Mouse (Mus musculus): ENCODE results near the gene Kcnh2. TPM values are rescaled to one million over a fixed set of nuclear protein-coding genes. Genes with fewer than 3 reads are reported as not detected.
"Not testable (repeated sequence)": the region's sequence is repeated elsewhere in the genome, so short reads cannot be mapped to it uniquely, and the experiment has no call there.

Kcnh2 gene
- polyA plus RNA-seq (2014; fragmentation: Nextera tagmentation; extraction: Ambion mirVana) = 3.9 and 5.5 TPM in 2 replicates

DNA sequence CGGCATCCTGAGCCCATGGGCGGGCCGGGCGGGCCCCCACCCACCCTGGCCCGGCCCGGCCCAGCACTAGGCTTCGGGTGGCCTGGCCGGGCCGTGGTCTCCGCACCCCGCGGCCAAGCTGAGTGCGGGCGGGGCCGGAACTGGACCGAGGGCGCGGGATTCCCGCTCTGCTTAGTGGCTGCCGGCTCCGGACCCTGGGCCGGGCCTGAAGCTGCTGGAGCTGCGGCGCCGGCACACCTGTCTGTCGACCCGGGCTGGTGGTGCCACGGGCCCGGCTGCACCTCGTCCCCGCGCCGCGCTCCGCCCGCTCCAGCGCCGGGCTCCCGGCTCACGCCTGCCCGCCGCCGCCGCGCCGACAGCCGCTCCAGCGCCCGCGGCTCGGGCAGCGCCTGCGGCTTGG lies at the start of gene Kcnh2:
Gene Kcnh2, minus strand, starts transcription at position 327 of the 400 bp plus-strand sequence.
- Histone ChIP-seq H3K27me3 (ENCODE audit: insufficient read depth, low read length) (peaks cover 29% of the 10 kb centered on the region), H3K27ac (ENCODE audit: low read depth) (peak within 1 kb of the TSS; percentile 91), H3K4me3 (ENCODE audit: low read depth, low read length) (peak within 1 kb of the TSS; percentile 69), H3K36me3 (ENCODE audit: insufficient read depth) (no peaks in the 10 kb centered on the region), H3K4me1 (ENCODE audit: insufficient read depth) (peaks cover 39% of the 10 kb centered on the region), H3K4me2 (peak within 1 kb of the TSS; percentile 98), H3K9ac (peak within 1 kb of the TSS; percentile 68), H3K9me3 (ENCODE audit: low read depth, low read length) (no peaks in the 10 kb centered on the region)
- no peak for DNase-seq
- under 1% methylated on average over 30 of the region's 53 CpGs for WGBS
- peak; percentile 13 for ATAC-seq (ENCODE audit: insufficient read depth)
- TF ChIP-seq CTCF (IDR thresholded peaks at IDR 0.05; ENCODE audit: low read depth) = no peak

DNA sequence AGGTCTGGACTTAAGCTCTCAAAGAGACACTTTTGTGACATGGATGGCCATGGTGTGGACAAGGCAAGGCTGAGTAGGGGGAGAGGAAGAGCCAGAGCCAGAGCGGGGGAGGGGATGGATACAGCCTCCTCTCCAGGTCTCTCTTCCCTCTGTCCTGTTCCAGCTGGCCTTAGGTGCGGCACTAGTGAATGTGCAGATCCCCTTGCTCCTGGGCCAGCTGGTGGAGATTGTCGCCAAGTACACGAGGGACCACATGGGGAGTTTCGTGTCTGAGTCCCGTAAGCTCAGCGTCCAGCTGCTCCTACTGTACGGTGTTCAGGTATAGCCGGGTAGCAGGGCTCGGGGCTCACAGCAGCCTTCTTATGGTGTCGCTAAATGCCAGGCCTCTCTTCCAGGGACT lies 49.0 kb upstream of the Kcnh2 start:
- no peaks in the 10 kb centered on the region for H3K9me3 ChIP-seq (ENCODE audit: low read depth, low read length)
- H3K4me2 ChIP-seq = no peak overlapping the region
- DNase-seq (no peak), ATAC-seq (ENCODE audit: insufficient read depth) (no peak)
- no peak for TF ChIP-seq CTCF (IDR thresholded peaks at IDR 0.05; ENCODE audit: low read depth)
- H3K4me3 ChIP-seq (ENCODE audit: low read depth, low read length) = no peak overlapping the region
- no peak overlapping the region for H3K9ac ChIP-seq
- 88% methylated on average over 11 of the region's 11 CpGs for WGBS
- no peak overlapping the region for H3K27ac ChIP-seq (ENCODE audit: low read depth)
- H3K36me3 ChIP-seq (ENCODE audit: insufficient read depth) = peaks cover 24% of the 10 kb centered on the region; the same call in 1 of the 2 replicates
- no peaks in the 10 kb centered on the region for H3K4me1 ChIP-seq (ENCODE audit: insufficient read depth)
- no peaks in the 10 kb centered on the region for H3K27me3 ChIP-seq (ENCODE audit: insufficient read depth, low read length)

DNA sequence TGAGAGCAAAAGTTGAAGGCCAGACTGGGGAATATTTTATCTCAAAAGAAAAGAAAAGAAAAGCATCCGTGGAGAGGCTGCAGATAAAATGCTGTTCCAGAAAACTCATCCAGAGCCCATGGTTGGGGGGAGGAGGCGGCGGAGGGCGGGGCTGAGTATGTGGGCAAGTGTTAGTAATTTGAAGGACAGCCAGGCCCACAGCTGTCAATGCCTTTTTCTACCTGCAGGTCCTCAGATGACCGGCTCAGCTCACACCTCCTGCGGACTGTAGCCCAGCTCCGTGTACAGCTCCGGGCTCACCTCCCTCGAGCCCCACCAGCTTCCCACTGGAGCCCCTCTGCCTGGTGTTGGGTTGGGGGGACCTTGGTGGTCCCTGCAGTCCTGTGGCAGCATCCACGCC lies 48.3 kb upstream of the Kcnh2 start:
- no peak for TF ChIP-seq CTCF (IDR thresholded peaks at IDR 0.05; ENCODE audit: low read depth)
- H3K27ac ChIP-seq (ENCODE audit: low read depth) = no peak overlapping the region
- H3K9me3 ChIP-seq (ENCODE audit: low read depth, low read length) = no peaks in the 10 kb centered on the region
- H3K4me3 ChIP-seq (ENCODE audit: low read depth, low read length) = no peak overlapping the region
- H3K4me2 ChIP-seq = no peak overlapping the region
- no peaks in the 10 kb centered on the region for H3K4me1 ChIP-seq (ENCODE audit: insufficient read depth)
- WGBS = 70% methylated on average over 10 of the region's 10 CpGs
- no peak overlapping the region for H3K9ac ChIP-seq
- no peaks in the 10 kb centered on the region for H3K27me3 ChIP-seq (ENCODE audit: insufficient read depth, low read length)
- peaks cover 24% of the 10 kb centered on the region; the same call in 1 of the 2 replicates for H3K36me3 ChIP-seq (ENCODE audit: insufficient read depth)
- DNase-seq (no peak), ATAC-seq (ENCODE audit: insufficient read depth) (no peak)

DNA sequence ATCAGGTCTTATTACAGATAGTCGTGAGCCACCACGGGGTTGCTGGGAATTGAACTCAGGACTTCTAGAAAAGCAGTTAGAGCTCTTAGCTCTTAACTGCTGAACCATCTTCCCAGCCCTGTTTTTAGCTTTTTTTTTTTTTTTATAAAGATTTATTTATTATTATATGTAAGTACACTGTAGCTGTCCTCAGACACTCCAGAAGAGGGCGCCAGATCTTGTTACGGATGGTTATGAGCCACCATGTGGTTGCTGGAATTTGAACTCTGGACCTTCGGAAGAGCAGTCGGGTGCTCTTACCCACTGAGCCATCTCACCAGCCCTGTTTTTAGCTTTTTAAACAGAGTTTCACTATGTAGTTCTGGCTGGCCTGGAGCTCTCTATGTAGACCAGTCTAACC lies 44.9 kb upstream of the Kcnh2 start:
- not testable (repeated sequence) for H3K4me1 ChIP-seq (ENCODE audit: insufficient read depth); H3K27ac ChIP-seq (ENCODE audit: low read depth); H3K36me3 ChIP-seq (ENCODE audit: insufficient read depth); DNase-seq; H3K9me3 ChIP-seq (ENCODE audit: low read depth, low read length); H3K4me2 ChIP-seq; H3K27me3 ChIP-seq (ENCODE audit: insufficient read depth, low read length); H3K9ac ChIP-seq; H3K4me3 ChIP-seq (ENCODE audit: low read depth, low read length); ATAC-seq (ENCODE audit: insufficient read depth)
- WGBS = 92% methylated on average over 6 of the region's 6 CpGs

DNA sequence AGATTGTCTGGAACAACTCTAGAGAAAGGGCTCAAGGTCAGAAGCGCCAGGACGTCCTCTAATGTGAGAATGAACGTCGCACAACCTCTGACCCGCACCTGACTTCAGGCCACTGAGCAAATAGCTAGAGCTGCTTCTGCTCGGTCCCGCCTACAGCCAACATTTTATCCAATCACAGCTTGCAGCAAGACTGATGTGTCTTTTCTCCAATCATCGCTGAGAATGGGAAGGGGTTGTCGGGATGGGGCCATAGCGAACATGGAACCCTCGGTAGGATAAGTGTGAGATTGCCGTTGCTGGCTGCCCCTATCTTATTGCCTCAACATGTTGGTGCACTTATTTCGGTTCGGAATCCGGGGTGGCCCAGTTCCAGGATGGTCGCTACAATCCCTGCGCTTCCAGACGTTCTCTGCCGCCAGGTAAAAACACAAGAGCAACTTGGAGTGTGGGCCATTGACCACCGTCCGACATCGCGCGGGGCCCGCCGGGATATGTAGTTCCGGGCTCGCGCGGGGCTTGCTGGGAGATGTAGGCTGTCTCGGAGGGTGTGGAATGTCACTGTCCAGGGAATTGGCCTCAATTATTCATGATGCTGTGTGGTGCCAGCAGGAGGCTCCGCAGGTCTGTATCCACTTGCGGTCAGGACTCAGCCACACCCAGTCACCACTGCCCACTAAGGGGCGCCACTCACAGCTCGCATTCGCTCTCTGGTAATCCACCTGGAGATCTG lies 42.9 kb upstream of the Kcnh2 start:
- Histone ChIP-seq H3K4me3 (ENCODE audit: low read depth, low read length) (peak overlapping the region; percentile 54), H3K4me2 (peak overlapping the region; percentile 72), H3K36me3 (ENCODE audit: insufficient read depth) (no peaks in the 10 kb centered on the region), H3K9ac (peak overlapping the region; percentile 47), H3K4me1 (ENCODE audit: insufficient read depth) (no peaks in the 10 kb centered on the region), H3K9me3 (ENCODE audit: low read depth, low read length) (no peaks in the 10 kb centered on the region), H3K27ac (ENCODE audit: low read depth) (peak overlapping the region; percentile 65; the same call in 1 of the 2 replicates), H3K27me3 (ENCODE audit: insufficient read depth, low read length) (no peaks in the 10 kb centered on the region)
- peak; percentile 97 for DNase-seq
- WGBS = under 1% methylated on average over 36 of the region's 36 CpGs
- peak; percentile 98 for ATAC-seq (ENCODE audit: insufficient read depth)
- TF ChIP-seq CTCF (IDR thresholded peaks at IDR 0.05; ENCODE audit: low read depth) = peak; percentile 81

DNA sequence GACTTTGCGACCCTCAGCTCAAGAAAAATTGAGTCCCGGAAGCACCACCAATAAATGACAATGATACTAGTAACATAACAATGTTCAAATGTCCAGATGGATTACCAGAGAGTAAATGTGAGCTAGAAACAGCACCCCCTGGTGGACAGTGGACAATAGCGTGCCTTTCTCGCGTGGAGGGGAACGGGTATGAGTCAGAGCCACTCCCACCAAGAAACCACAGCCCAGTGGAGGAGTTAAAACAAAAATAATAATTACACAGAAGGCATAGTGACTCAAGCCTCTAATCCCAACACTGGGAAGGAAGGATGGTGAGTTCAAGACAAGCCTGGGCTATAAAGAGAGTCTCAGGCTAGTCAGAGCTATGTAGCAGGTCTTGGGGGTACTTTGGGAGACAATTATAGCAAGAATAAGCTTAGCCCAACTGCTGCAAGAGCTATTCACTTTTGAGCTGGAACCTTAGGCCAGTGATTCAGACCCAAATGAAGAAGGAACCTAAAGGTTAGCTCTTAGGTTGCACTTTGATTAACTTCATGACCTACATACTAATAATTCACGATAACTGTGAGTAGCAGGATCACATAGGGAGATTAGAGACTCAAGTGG lies 42.1 kb upstream of the Kcnh2 start, which contains the start of gene Abcb8:
Gene Abcb8, plus strand, starts transcription at position 272 of the 606 bp plus-strand sequence.
- Histone ChIP-seq H3K36me3 (ENCODE audit: insufficient read depth) (no peaks in the 10 kb centered on the region), H3K9ac (peak within 1 kb of the TSS; percentile 47), H3K4me1 (ENCODE audit: insufficient read depth) (no peaks in the 10 kb centered on the region), H3K27ac (ENCODE audit: low read depth) (peak within 1 kb of the TSS; percentile 65; the same call in 1 of the 2 replicates), H3K4me3 (ENCODE audit: low read depth, low read length) (peak within 1 kb of the TSS; percentile 54), H3K27me3 (ENCODE audit: insufficient read depth, low read length) (peaks cover 4% of the 10 kb centered on the region), H3K4me2 (peak within 1 kb of the TSS; percentile 72), H3K9me3 (ENCODE audit: low read depth, low read length) (no peaks in the 10 kb centered on the region)
- peak; percentile 85 for TF ChIP-seq CTCF (IDR thresholded peaks at IDR 0.05; ENCODE audit: low read depth)
- WGBS = 18% methylated on average over 7 of the region's 7 CpGs
- DNase-seq (peak; percentile 87), ATAC-seq (ENCODE audit: insufficient read depth) (no peak)

DNA sequence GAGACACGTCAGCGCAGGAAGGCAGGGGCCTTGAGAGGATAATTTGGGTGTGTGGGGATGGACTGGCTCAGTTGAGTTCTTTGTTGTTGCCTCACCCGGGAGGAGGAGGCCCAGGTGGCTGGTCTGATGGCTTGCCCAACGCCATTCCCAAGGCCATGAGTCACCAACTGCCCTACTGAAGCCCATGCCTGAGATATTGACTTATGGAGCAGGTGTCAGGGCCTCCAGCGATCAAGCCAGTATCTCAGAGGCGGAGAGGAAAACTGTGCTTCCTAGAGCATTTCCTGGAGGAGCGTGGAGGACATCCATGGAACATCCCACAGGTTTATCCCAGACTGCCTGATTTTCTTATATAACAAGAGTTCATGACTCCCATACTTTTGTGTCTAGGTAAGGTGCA lies 41.3 kb upstream of the Kcnh2 start:
- Histone ChIP-seq H3K4me3 (ENCODE audit: low read depth, low read length) (no peak overlapping the region), H3K4me2 (no peak overlapping the region), H3K27me3 (ENCODE audit: insufficient read depth, low read length) (peaks cover 12% of the 10 kb centered on the region), H3K9me3 (ENCODE audit: low read depth, low read length) (no peaks in the 10 kb centered on the region), H3K27ac (ENCODE audit: low read depth) (no peak overlapping the region), H3K9ac (no peak overlapping the region), H3K4me1 (ENCODE audit: insufficient read depth) (0 out of 2 replicates have a peak, but pooled peaks cover 4% of the 10 kb centered on the region), H3K36me3 (ENCODE audit: insufficient read depth) (no peaks in the 10 kb centered on the region)
- no peak for TF ChIP-seq CTCF (IDR thresholded peaks at IDR 0.05; ENCODE audit: low read depth)
- DNase-seq (no peak), ATAC-seq (ENCODE audit: insufficient read depth) (no peak)
- 66% methylated on average over 7 of the region's 7 CpGs for whole genome bisulfite sequencing

Measured in lung, embryonic 14.5 days (tissue).